Mouse (Mus musculus) myocyte (in vitro differentiated cells): ENCODE measurements around the gene Inpp5d. TPM values are rescaled to one million over a fixed set of nuclear protein-coding genes. Genes with fewer than 3 reads are reported as not detected.

Source experiments
- H3K27me3 ChIP-seq: one replicate; pipeline ENCODE4 v1.6.1; 2011; ENCODE audit not compliant: control insufficient read depth, insufficient read depth, insufficient read length
- H3K36me3 ChIP-seq: one replicate; pipeline ENCODE4 v1.6.1; 2011; ENCODE audit not compliant: control insufficient read depth, insufficient read depth
- H3K4me2 ChIP-seq: one replicate; pipeline ENCODE4 v1.6.1; 2011; ENCODE audit warnings: low read depth, control low read depth
- H3K4me3 ChIP-seq: one replicate; pipeline ENCODE4 v1.5.1; 2011; ENCODE audit warnings: mild to moderate bottlenecking, control low read depth, moderate library complexity
- H3K79me2 ChIP-seq: one replicate; pipeline ENCODE4 v1.6.1; 2011; ENCODE audit not compliant: control insufficient read depth, insufficient read depth
- H3ac ChIP-seq: one replicate; pipeline ENCODE4 v1.6.1; 2011; ENCODE audit not compliant: control insufficient read depth, insufficient read length
- CEBPB ChIP-seq: IDR thresholded peaks from 2 replicates; pipeline ENCODE4 v1.6.1; 2011; ENCODE audit warnings: mild to moderate bottlenecking, moderate library complexity; ENCODE audit not compliant: poor library complexity, insufficient read depth, severe bottlenecking
- E2F4 ChIP-seq: IDR thresholded peaks from one replicate; pipeline ENCODE4 v1.6.1; 2011; ENCODE audit warnings: mild to moderate bottlenecking, control low read depth, moderate library complexity; ENCODE audit not compliant: insufficient read depth
- MAX ChIP-seq: IDR thresholded peaks from one replicate; pipeline ENCODE4 v1.6.1; 2011; ENCODE audit warnings: low read depth, mild to moderate bottlenecking, control low read depth
- MYOD1 ChIP-seq, 3 experiments: IDR thresholded peaks; one replicate each; pipeline ENCODE4 v1.6.1; 2011; ENCODE audit warnings: control low read depth in 2 of 3, low read depth in 2 of 3, mild to moderate bottlenecking in 2 of 3, moderate library complexity in 1 of 3; ENCODE audit not compliant: insufficient read length in 2 of 3, control insufficient read depth in 1 of 3
- MYOG ChIP-seq, 3 experiments: IDR thresholded peaks; one replicate each; pipeline ENCODE4 v1.6.1; 2011; ENCODE audit warnings: control low read depth in 2 of 3, low read depth in 2 of 3, mild to moderate bottlenecking in 2 of 3; ENCODE audit not compliant: insufficient read length in 2 of 3, control insufficient read depth in 1 of 3, insufficient read depth in 1 of 3
- POLR2A ChIP-seq: IDR thresholded peaks from one replicate; pipeline ENCODE4 v1.6.1; 2011; ENCODE audit warnings: low read depth, mild to moderate bottlenecking, control low read depth, moderate library complexity; ENCODE audit not compliant: insufficient read length
- POLR2AphosphoS2 ChIP-seq: IDR thresholded peaks from one replicate; pipeline ENCODE4 v1.6.1; 2011; ENCODE audit warnings: low read depth, control low read depth; ENCODE audit not compliant: insufficient read length
- REST ChIP-seq: IDR thresholded peaks from one replicate; pipeline ENCODE4 v1.6.1; 2011; ENCODE audit warnings: mild to moderate bottlenecking, control low read depth, moderate library complexity; ENCODE audit not compliant: insufficient read depth, insufficient read length
- SRF ChIP-seq: IDR thresholded peaks from one replicate; pipeline ENCODE4 v1.6.1; 2011; ENCODE audit warnings: low read depth; ENCODE audit not compliant: control insufficient read depth, insufficient read length
- TCF12 ChIP-seq: IDR thresholded peaks from one replicate; pipeline ENCODE4 v1.6.1; 2011; ENCODE audit warnings: mild to moderate bottlenecking, control low read depth; ENCODE audit not compliant: poor library complexity, insufficient read depth, severe bottlenecking
- TCF3 ChIP-seq: IDR thresholded peaks from one replicate; pipeline ENCODE4 v1.6.1; 2011; ENCODE audit warnings: low read depth, control low read depth; ENCODE audit not compliant: insufficient read length
- USF1 ChIP-seq: IDR thresholded peaks from one replicate; pipeline ENCODE4 v1.6.1; 2011; ENCODE audit warnings: low read depth, mild to moderate bottlenecking, control low read depth, moderate library complexity
- polyA plus RNA-seq: library from polyadenylated mRNA; unstranded; fragments of >200 nt; fragmentation: generic; extraction: Trizol; gene quantifications from one replicate; pipeline ENCODE4 v1.2.1, GENCODE M21; 2012; ENCODE audit warnings: missing spikeins

Inpp5d gene
- polyA plus RNA-seq, 1 experiment = 0.13 TPM

GRCm38 (mm10) chr1:87730271-87730670 lies 110.2 kb downstream of the Inpp5d start:
- no peak overlapping the region for H3ac ChIP-seq
- no peak for TF ChIP-seq CEBPB
- no peak for TF ChIP-seq REST
- TF ChIP-seq USF1 = no peak
- no peak for TF ChIP-seq POLR2A
- no peak for TF ChIP-seq TCF3
- TF ChIP-seq MYOG (IDR thresholded peaks at IDR 0.05; ENCODE audit: control insufficient read depth in 1 of 3, insufficient read depth in 1 of 3, insufficient read length in 2 of 3, low read depth in 2 of 3) = no peak
- no peak for TF ChIP-seq MYOD1 (IDR thresholded peaks at IDR 0.05; ENCODE audit: control insufficient read depth in 1 of 3, insufficient read length in 2 of 3, low read depth in 2 of 3)
- TF ChIP-seq SRF = no peak
- no peak for TF ChIP-seq MAX
- TF ChIP-seq POLR2AphosphoS2 = no peak
- TF ChIP-seq TCF12 = no peak
- no peak for TF ChIP-seq E2F4
- no peak overlapping the region for H3K4me3 ChIP-seq

DNA sequence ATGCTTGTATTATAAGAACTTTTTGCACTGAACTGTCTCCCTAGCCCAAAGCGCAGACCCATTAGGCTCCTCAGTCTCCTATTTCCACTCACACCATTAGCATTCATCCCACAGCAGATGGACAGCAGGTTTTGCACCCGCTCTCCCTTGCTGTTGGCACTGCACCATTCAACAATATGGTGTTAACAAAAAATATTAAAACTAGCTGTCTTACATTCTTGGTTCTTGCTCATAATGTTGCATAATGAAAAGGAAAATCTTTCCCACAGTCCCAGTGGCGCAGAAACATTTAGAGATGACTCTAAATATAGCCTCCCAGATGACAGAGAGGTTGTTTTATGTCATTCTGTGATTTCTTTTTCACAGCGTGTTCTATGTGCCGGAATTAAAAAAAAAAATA lies 113.1 kb downstream of the Inpp5d start:
- Histone ChIP-seq H3K79me2 (no peaks in the 10 kb centered on the region), H3K27me3 (no peaks in the 10 kb centered on the region), H3K4me3 (no peak overlapping the region), H3K4me2 (peak overlapping the region; percentile 16), H3K36me3 (no peaks in the 10 kb centered on the region), H3ac (no peak overlapping the region)
- TF ChIP-seq REST = no peak
- no peak for TF ChIP-seq TCF12
- no peak for TF ChIP-seq CEBPB
- TF ChIP-seq MYOD1 (IDR thresholded peaks at IDR 0.05; ENCODE audit: control insufficient read depth in 1 of 3, insufficient read length in 2 of 3, low read depth in 2 of 3) = no peak
- no peak for TF ChIP-seq MAX
- TF ChIP-seq E2F4 = no peak
- no peak for TF ChIP-seq MYOG (IDR thresholded peaks at IDR 0.05; ENCODE audit: control insufficient read depth in 1 of 3, insufficient read depth in 1 of 3, insufficient read length in 2 of 3, low read depth in 2 of 3)
- no peak for TF ChIP-seq USF1
- TF ChIP-seq POLR2A = no peak
- no peak for TF ChIP-seq TCF3
- no peak for TF ChIP-seq SRF

More at GRCm38 (mm10) chr1:87730271-87730670, 110.2 kb downstream of the Inpp5d start:
- no peak overlapping the region for H3K4me2 ChIP-seq
- no peaks in the 10 kb centered on the region for H3K79me2 ChIP-seq
- H3K27me3 ChIP-seq = no peaks in the 10 kb centered on the region
- H3K36me3 ChIP-seq = no peaks in the 10 kb centered on the region

DNA sequence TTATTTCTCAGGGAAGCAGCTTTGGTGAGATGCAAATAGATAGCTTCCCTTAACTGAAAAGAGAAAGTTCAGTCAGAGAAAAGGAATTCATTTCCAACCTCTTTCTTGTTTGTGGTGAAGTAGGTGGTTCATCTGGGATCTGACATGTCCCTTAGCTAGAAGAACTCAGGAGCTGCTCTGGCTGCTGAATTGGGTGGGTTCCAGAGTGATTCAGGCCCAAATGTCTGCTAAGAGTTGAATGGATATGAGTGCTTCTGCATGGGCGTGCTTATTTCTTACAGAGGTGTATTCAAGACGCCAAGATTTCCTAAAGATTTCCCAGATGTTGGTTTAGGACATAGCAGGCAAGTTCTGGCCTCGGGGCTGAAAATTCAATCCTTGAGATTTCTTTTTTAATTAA lies 114.0 kb downstream of the Inpp5d start:
- peak overlapping the region; percentile 27 for H3K4me2 ChIP-seq
- H3K4me3 ChIP-seq = no peak overlapping the region
- no peaks in the 10 kb centered on the region for H3K27me3 ChIP-seq
- TF ChIP-seq MAX (no peak), E2F4 (no peak), REST (no peak)
- no peaks in the 10 kb centered on the region for H3K36me3 ChIP-seq
- H3K79me2 ChIP-seq = no peaks in the 10 kb centered on the region
- no peak overlapping the region for H3ac ChIP-seq

- H3K4me2 ChIP-seq = peak overlapping the region; percentile 35
- H3K36me3 ChIP-seq = no peaks in the 10 kb centered on the region
- TF ChIP-seq POLR2AphosphoS2 (no peak), MYOD1 (IDR thresholded peaks at IDR 0.05; ENCODE audit: control insufficient read depth in 1 of 3, insufficient read length in 2 of 3, low read depth in 2 of 3) (no peak), MAX (no peak), REST (no peak), TCF3 (no peak), SRF (no peak), MYOG (IDR thresholded peaks at IDR 0.05; ENCODE audit: control insufficient read depth in 1 of 3, insufficient read depth in 1 of 3, insufficient read length in 2 of 3, low read depth in 2 of 3) (no peak), USF1 (no peak), POLR2A (no peak), CEBPB (no peak)
- H3K79me2 ChIP-seq = no peaks in the 10 kb centered on the region
- H3ac ChIP-seq = no peak overlapping the region
- no peak overlapping the region for H3K4me3 ChIP-seq
- no peaks in the 10 kb centered on the region for H3K27me3 ChIP-seq
Observed at GRCm38 (mm10) chr1:87740584-87741290, 120.6 kb downstream of the Inpp5d start.

DNA sequence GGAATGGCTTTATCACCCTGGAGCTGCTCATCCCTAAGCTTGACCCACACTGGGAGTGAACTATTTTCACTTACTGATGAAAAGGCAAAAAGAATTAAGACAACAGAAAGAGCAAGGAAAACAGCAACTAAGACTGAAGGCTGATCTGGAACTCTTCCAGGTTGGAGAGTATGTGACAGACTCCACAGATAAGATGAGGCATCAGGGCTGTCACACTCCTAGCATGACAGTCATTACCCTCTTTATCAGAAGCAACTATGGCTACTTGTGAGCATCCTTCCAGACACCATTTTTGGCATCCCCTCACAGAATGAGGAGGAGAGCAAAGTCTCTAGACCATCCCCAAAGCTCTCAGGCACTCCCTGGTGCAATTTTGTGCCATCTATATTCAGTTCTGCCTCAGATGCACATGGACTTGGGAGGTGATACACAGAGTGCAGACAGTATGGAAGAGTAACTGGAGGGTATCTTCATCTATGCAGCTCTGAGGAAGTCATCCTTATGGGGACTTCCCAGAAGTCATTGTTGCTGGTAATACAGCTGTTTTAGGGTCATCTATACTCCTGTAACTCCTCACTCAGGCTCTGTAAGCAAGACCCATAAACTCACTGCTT lies 129.4 kb downstream of the Inpp5d start:
- Histone ChIP-seq H3K4me3 (no peak overlapping the region), H3ac (no peak overlapping the region), H3K36me3 (no peaks in the 10 kb centered on the region), H3K79me2 (no peaks in the 10 kb centered on the region), H3K4me2 (no peak overlapping the region), H3K27me3 (peaks cover 34% of the 10 kb centered on the region)
- TF ChIP-seq POLR2AphosphoS2 (no peak), SRF (no peak), CEBPB (no peak), REST (no peak), USF1 (no peak), E2F4 (no peak), TCF3 (no peak), MAX (no peak), MYOG (IDR thresholded peaks at IDR 0.05; ENCODE audit: control insufficient read depth in 1 of 3, insufficient read depth in 1 of 3, insufficient read length in 2 of 3, low read depth in 2 of 3) (no peak), TCF12 (no peak), MYOD1 (IDR thresholded peaks at IDR 0.05; ENCODE audit: control insufficient read depth in 1 of 3, insufficient read length in 2 of 3, low read depth in 2 of 3) (no peak), POLR2A (no peak)
